Mouse (Mus musculus) hindbrain, embryonic 11.5 days (tissue): Measurements from ENCODE around the gene Gm44805. TPM values are rescaled to one million over a fixed set of nuclear protein-coding genes. Genes with fewer than 3 reads are reported as not detected.

Experiments
- ATAC-seq: fragments of 200-750 bp; cut with Nextera tagmentation; 2 replicates; pipeline ENCODE4 v1.8.0; 2017; ENCODE audit warnings: mild to moderate bottlenecking, moderate TSS enrichment, moderate library complexity; ENCODE audit not compliant: low FRiP score
- DNase-seq: peaks from one replicate; pipeline ENCODE4 v3.0.0-alpha.2; 2015; ENCODE audit warnings: low spot score
- H3K27ac ChIP-seq: fragments of 300-500 bp; sonication (generic); 2 replicates; pipeline ENCODE4 v1.5.1; 2014; ENCODE audit warnings: mild to moderate bottlenecking, low read depth, low read length
- H3K27me3 ChIP-seq: fragments of 300-500 bp; sonication (generic); 2 replicates; pipeline ENCODE4 v1.6.1; 2014; ENCODE audit warnings: mild to moderate bottlenecking, low read length, moderate library complexity, mixed read lengths; ENCODE audit not compliant: control insufficient read depth, insufficient read depth
- H3K36me3 ChIP-seq: fragments of 300-500 bp; sonication (generic); 2 replicates; pipeline ENCODE4 v1.6.1; 2014; ENCODE audit warnings: mild to moderate bottlenecking, low read length, moderate library complexity, mixed read lengths; ENCODE audit not compliant: control insufficient read depth, insufficient read depth
- H3K4me1 ChIP-seq: fragments of 300-500 bp; sonication (generic); replicated peaks from 2 replicates; pipeline ENCODE4 v1.6.1; 2014; ENCODE audit warnings: low read length, mixed read lengths; ENCODE audit not compliant: control insufficient read depth, insufficient read depth
- H3K4me2 ChIP-seq: fragments of 300-500 bp; sonication (generic); replicated peaks from 2 replicates; pipeline ENCODE4 v1.6.1; 2014; ENCODE audit warnings: mild to moderate bottlenecking, low read depth, low read length
- H3K4me3 ChIP-seq: fragments of 300-500 bp; sonication (generic); 2 replicates; pipeline ENCODE4 v1.5.1; 2014; ENCODE audit warnings: low read depth, low read length
- H3K9ac ChIP-seq: fragments of 300-500 bp; sonication (generic); 2 replicates; pipeline ENCODE4 v1.6.1; 2014; ENCODE audit warnings: low read depth, low read length
- H3K9me3 ChIP-seq: fragments of 300-500 bp; sonication (generic); 2 replicates; pipeline ENCODE4 v1.6.1; 2016; ENCODE audit warnings: low read length; ENCODE audit not compliant: control insufficient read depth
- WGBS: fragments of 180-500 bp; shearing (Covaris S2); extraction: QIAGEN DNeasy Blood & Tissue Kit; methylation state at CpG from one replicate; pipeline ENCODE4 v1.1.7; 2014; 5-methylcytosine and 5-hydroxymethylcytosine counted together
- polyA plus RNA-seq: library from polyadenylated mRNA; unstranded; fragments of >200 nt; fragmentation: Nextera tagmentation; extraction: Ambion mirVana; gene quantifications from 2 replicates; pipeline ENCODE4 v1.2.1, GENCODE M21; 2014

Gm44805 gene
- polyA plus RNA-seq, 1 experiment from 2014 or later = not detected

DNA sequence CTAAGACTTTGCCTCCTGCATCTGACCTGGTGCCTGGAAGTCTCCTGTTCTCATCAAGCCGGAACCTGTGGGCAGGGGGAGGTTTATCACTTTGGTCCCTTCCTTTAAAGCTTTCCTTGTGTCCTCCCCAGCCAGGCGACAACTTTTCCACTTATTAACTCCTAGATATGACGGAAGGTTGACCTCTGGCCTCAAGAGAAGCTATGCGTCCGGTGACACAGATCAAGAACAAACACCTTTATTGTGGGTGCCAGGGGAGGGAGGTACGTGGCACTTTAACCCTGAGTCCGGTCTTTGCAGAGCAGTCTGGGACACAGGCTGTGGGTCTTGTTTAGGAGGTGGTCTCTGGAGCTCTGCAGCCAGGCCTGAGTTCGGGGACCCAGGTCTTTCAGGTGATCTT is 3.4 kb downstream of the Gm44805 start, which contains the start of gene Apoc2:
Gene Apoc2, minus strand, starts transcription at position 70 of the 400 bp plus-strand sequence.
- Histone ChIP-seq H3K36me3 (no peaks in the 10 kb centered on the region), H3K9me3 (no peaks in the 10 kb centered on the region), H3K27ac (no peak within 1 kb of the TSS), H3K27me3 (no peaks in the 10 kb centered on the region), H3K4me2 (no peak within 1 kb of the TSS), H3K4me3 (no peak within 1 kb of the TSS), H3K9ac (no peak within 1 kb of the TSS), H3K4me1 (no peaks in the 10 kb centered on the region)
- WGBS = 71% methylated on average over 8 of the region's 8 CpGs
- DNase-seq = no peak
- no peak for ATAC-seq

DNA sequence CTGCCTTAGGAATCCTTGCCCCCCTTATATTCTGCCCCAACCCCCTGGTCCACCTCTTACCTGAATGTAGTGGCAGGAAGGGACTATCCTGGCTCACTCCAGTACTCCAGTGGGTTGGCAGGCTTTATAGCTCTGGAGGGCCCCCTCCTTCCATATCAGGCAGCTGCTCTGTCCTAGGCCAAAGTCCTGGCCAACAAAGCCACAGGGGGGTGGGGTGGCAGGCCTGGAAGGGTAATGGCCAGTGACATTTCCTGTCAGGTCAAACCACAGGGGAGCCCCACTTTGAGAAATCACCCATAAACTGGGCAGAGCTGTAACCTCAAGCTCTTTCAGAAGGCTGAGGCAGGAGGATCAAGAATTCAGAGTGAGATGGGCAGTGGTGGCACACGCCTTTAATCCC is 4.6 kb downstream of the Gm44805 start:
- Histone ChIP-seq H3K27ac (no peak overlapping the region), H3K9me3 (no peaks in the 10 kb centered on the region), H3K27me3 (no peaks in the 10 kb centered on the region), H3K4me3 (no peak overlapping the region), H3K4me1 (no peaks in the 10 kb centered on the region), H3K9ac (no peak overlapping the region), H3K36me3 (no peaks in the 10 kb centered on the region), H3K4me2 (no peak overlapping the region)
- ATAC-seq (no peak), DNase-seq (no peak)
- WGBS = 67% methylated on average over 1 of the region's 1 CpGs

GRCm38 (mm10) chr7:19675824-19676223 is 5.4 kb downstream of the Gm44805 start:
- Histone ChIP-seq H3K4me3 (no peak overlapping the region), H3K4me2 (no peak overlapping the region), H3K27ac (no peak overlapping the region), H3K9me3 (no peaks in the 10 kb centered on the region), H3K27me3 (no peaks in the 10 kb centered on the region), H3K4me1 (no peaks in the 10 kb centered on the region), H3K9ac (no peak overlapping the region), H3K36me3 (no peaks in the 10 kb centered on the region)
- ATAC-seq (no peak), DNase-seq (no peak)
- WGBS = 88% methylated on average over 10 of the region's 10 CpGs

- Histone ChIP-seq H3K27me3 (no peaks in the 10 kb centered on the region), H3K4me2 (no peak overlapping the region), H3K4me3 (no peak overlapping the region), H3K36me3 (no peaks in the 10 kb centered on the region), H3K4me1 (no peaks in the 10 kb centered on the region), H3K9me3 (no peaks in the 10 kb centered on the region), H3K9ac (no peak overlapping the region), H3K27ac (no peak overlapping the region)
- WGBS = 68% methylated on average over 14 of the region's 14 CpGs
- ATAC-seq (no peak), DNase-seq (no peak)
Observed at GRCm38 (mm10) chr7:19673083-19673699, 8.0 kb downstream of the Gm44805 start.

GRCm38 (mm10) chr7:19671511-19671910 is 9.7 kb downstream of the Gm44805 start:
- Histone ChIP-seq H3K4me3 (no peak overlapping the region), H3K4me2 (no peak overlapping the region), H3K27me3 (no peaks in the 10 kb centered on the region), H3K4me1 (no peaks in the 10 kb centered on the region), H3K9ac (no peak overlapping the region), H3K27ac (no peak overlapping the region), H3K36me3 (no peaks in the 10 kb centered on the region), H3K9me3 (no peaks in the 10 kb centered on the region)
- no peak for ATAC-seq
- whole genome bisulfite sequencing = 71% methylated on average over 10 of the region's 10 CpGs
- no peak for DNase-seq

GRCm38 (mm10) chr7:19668947-19669721 is 12.1 kb downstream of the Gm44805 start:
- H3K4me1 ChIP-seq = peaks cover 3% of the 10 kb centered on the region; the same call in 1 of the 2 replicates
- H3K4me2 ChIP-seq = no peak overlapping the region
- ATAC-seq (peak; percentile 58), DNase-seq (peak; percentile 92)
- no peak overlapping the region for H3K27ac ChIP-seq
- H3K27me3 ChIP-seq = no peaks in the 10 kb centered on the region
- H3K4me3 ChIP-seq = no peak overlapping the region
- no peaks in the 10 kb centered on the region for H3K9me3 ChIP-seq
- WGBS = 10% methylated on average over 10 of the region's 10 CpGs
- no peaks in the 10 kb centered on the region for H3K36me3 ChIP-seq
- H3K9ac ChIP-seq = no peak overlapping the region

- Histone ChIP-seq H3K36me3 (no peaks in the 10 kb centered on the region), H3K9ac (no peak overlapping the region), H3K27me3 (no peaks in the 10 kb centered on the region), H3K27ac (no peak overlapping the region), H3K4me1 (peaks cover 9% of the 10 kb centered on the region), H3K4me3 (no peak overlapping the region), H3K9me3 (no peaks in the 10 kb centered on the region), H3K4me2 (no peak overlapping the region)
- no peak for ATAC-seq
- 76% methylated on average over 2 of the region's 2 CpGs for WGBS
- DNase-seq = no peak
Observed at GRCm38 (mm10) chr7:19667434-19667833, 13.8 kb downstream of the Gm44805 start.

DNA sequence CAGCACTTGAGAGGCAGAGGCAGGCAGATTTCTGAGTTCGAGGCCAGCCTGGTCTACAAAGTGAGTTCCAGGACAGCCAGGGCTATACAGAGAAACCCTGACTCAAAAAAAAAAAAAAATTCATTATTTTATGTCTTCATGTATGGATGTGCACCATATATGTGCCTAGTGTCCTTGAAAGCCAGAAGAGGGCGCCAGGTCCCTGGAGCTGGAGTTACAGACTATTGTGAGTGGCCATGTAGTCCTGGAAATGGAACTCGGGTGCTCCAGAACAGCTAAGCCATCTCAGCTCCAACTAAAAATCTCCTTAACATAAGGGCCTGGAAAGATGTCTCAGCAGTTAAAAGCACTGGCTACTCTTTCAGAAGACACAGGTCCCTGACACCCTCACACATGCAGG is 14.5 kb downstream of the Gm44805 start:
- H3K27me3 ChIP-seq = no peaks in the 10 kb centered on the region
- peak; percentile 7 for DNase-seq
- H3K4me1 ChIP-seq = peaks cover 9% of the 10 kb centered on the region
- H3K4me3 ChIP-seq = no peak overlapping the region
- ATAC-seq = no peak
- 78% methylated on average over 3 of the region's 3 CpGs for WGBS
- H3K27ac ChIP-seq = no peak overlapping the region
- no peaks in the 10 kb centered on the region for H3K9me3 ChIP-seq
- no peak overlapping the region for H3K9ac ChIP-seq
- 0 out of 2 replicates have a peak, but pooled peaks cover 3% of the 10 kb centered on the region for H3K36me3 ChIP-seq
- H3K4me2 ChIP-seq = no peak overlapping the region
